Mouse (Mus musculus): Measurements from ENCODE around the gene Tgfbr2.
"Not testable (repeated sequence)": the region's sequence is repeated elsewhere in the genome, so short reads cannot be mapped to it uniquely, and the experiment has no call there.

Gene Tgfbr2

GRCm38 (mm10) chr9:116059156-116059555, 116.0 kb downstream of the Tgfbr2 start:
- DNase-seq = peak; percentile 32

- no peak for DNase-seq
Observed at GRCm38 (mm10) chr9:116058475-116058874, 116.7 kb downstream of the Tgfbr2 start.

- no peak for DNase-seq
Observed at GRCm38 (mm10) chr9:116053976-116054375, 121.2 kb downstream of the Tgfbr2 start.

- DNase-seq = no peak
Observed at GRCm38 (mm10) chr9:116049985-116050384, 125.2 kb downstream of the Tgfbr2 start.

GRCm38 (mm10) chr9:116041787-116042186, 133.4 kb downstream of the Tgfbr2 start:
- peak; percentile 87 for DNase-seq

GRCm38 (mm10) chr9:116041369-116041768, 133.8 kb downstream of the Tgfbr2 start:
- no peak for DNase-seq

- DNase-seq = not testable (repeated sequence)
Observed at GRCm38 (mm10) chr9:116040852-116041251, 134.3 kb downstream of the Tgfbr2 start.

- DNase-seq = no peak
Observed at GRCm38 (mm10) chr9:116039981-116040380, 135.2 kb downstream of the Tgfbr2 start.

- DNase-seq = no peak
Observed at GRCm38 (mm10) chr9:116038275-116038674, 136.9 kb downstream of the Tgfbr2 start.

Measured in lung, postnatal 36 days (tissue).